Mouse (Mus musculus) forebrain, embryonic 15.5 days (tissue): ENCODE results near the gene Usp43. TPM values are rescaled to one million over a fixed set of nuclear protein-coding genes. Genes with fewer than 3 reads are reported as not detected.

Experiments used
- ATAC-seq: fragments of 200-750 bp; cut with Nextera tagmentation; replicated peaks from 2 replicates; pipeline ENCODE4 v1.8.0; 2017; ENCODE audit warnings: mild to moderate bottlenecking, moderate TSS enrichment, moderate library complexity
- H3K27ac ChIP-seq: fragments of 300-500 bp; sonication (generic); replicated peaks from 2 replicates; pipeline ENCODE4 v1.5.1; 2015; ENCODE audit warnings: mild to moderate bottlenecking, inconsistent platforms
- H3K27me3 ChIP-seq: fragments of 300-500 bp; sonication (generic); 2 replicates; pipeline ENCODE4 v1.6.1; 2015; ENCODE audit warnings: inconsistent platforms
- H3K36me3 ChIP-seq: fragments of 300-500 bp; sonication (generic); 2 replicates; pipeline ENCODE4 v1.6.1; 2015; ENCODE audit warnings: mild to moderate bottlenecking, inconsistent platforms
- H3K4me1 ChIP-seq: fragments of 300-500 bp; sonication (generic); 2 replicates; pipeline ENCODE4 v1.6.1; 2015; ENCODE audit warnings: inconsistent platforms
- H3K4me2 ChIP-seq: fragments of 300-500 bp; sonication (generic); replicated peaks from 2 replicates; pipeline ENCODE4 v1.6.1; 2015; ENCODE audit warnings: mild to moderate bottlenecking, inconsistent platforms
- H3K4me3 ChIP-seq: fragments of 300-500 bp; sonication (generic); 2 replicates; pipeline ENCODE4 v1.5.1; 2015; ENCODE audit warnings: mild to moderate bottlenecking, inconsistent platforms
- H3K9ac ChIP-seq: fragments of 300-500 bp; sonication (generic); replicated peaks from 2 replicates; pipeline ENCODE4 v1.6.1; 2015; ENCODE audit warnings: mild to moderate bottlenecking, inconsistent platforms
- H3K9me3 ChIP-seq: fragments of 300-500 bp; sonication (generic); 2 replicates; pipeline ENCODE4 v1.6.1; 2016; ENCODE audit warnings: inconsistent platforms
- WGBS: fragments of 180-500 bp; shearing (Covaris S2); methylation state at CpG from one replicate; pipeline ENCODE4 v1.1.7; 2015; ENCODE audit warnings: mixed read lengths; 5-methylcytosine and 5-hydroxymethylcytosine counted together
- polyA plus RNA-seq: library from polyadenylated mRNA; unstranded; fragments of >200 nt; fragmentation: Nextera tagmentation; extraction: Ambion mirVana; gene quantifications from 2 replicates; pipeline ENCODE4 v1.2.1, GENCODE M21; 2015

The Usp43 gene
- 1.8 and 2.3 TPM in 2 replicates for polyA plus RNA-seq

DNA sequence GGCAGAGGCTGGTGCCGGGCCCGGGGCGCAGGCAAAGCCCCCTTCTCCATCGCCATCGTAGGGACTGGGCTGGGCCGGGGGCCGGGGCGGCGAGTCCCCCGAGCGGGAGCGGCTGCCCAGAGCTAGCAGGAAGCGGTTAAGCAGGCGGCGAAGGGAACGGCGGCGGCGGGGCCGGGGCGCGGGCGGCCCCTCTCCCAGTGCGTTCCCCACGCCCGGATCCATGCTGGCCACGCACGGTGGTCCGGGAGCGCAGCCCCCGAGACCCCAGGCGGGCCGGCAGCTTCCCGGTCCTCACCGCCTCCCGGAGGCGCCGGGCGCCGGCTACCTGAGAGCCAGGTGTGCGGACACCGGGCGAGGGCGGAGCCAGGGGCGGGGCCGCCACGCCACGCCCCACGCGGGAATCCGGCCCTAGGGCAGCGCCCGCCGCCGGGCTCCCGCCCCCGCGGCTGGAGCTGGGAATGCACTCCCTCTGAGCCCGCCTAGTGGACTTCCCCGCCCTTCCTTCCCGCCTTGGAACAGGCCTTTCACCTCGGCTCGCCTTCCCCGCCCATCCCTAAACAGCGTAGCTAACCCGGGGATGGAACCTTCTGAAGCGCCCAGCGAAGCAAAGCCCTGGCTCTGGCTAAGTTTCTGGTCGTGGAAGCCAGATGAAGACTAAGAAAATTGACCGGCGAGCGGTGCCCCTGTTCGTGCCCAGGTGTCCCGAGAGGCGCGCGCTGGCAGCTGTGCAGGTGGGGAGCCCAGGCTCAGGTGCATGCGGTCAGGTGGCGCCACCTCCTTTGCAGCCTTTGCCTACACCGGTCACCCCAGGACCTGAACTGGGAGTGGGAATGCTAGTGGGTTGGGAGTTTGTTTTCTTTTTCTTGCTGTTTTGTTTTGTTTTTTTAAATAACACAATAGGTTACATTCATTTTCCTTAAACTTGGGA is at the start of gene Usp43:
Gene Usp43 (minus strand): TSS at position 327 of the 928 bp plus-strand sequence.
- H3K36me3 ChIP-seq, result no peaks in the 10 kb centered on the region
- peak within 1 kb of the TSS; percentile 100 for H3K4me2 ChIP-seq
- no peak within 1 kb of the TSS for H3K27ac ChIP-seq
- peaks cover 13% of the 10 kb centered on the region; the same call in 1 of the 2 replicates for H3K27me3 ChIP-seq
- WGBS, result 1% methylated on average over 71 of the region's 80 CpGs
- peak within 1 kb of the TSS; percentile 53 for H3K9ac ChIP-seq
- peaks cover 18% of the 10 kb centered on the region for H3K4me1 ChIP-seq
- peak; percentile 78; the same call in 1 of the 2 replicates for ATAC-seq
- H3K4me3 ChIP-seq, result peak within 1 kb of the TSS; percentile 68
- no peaks in the 10 kb centered on the region for H3K9me3 ChIP-seq

DNA sequence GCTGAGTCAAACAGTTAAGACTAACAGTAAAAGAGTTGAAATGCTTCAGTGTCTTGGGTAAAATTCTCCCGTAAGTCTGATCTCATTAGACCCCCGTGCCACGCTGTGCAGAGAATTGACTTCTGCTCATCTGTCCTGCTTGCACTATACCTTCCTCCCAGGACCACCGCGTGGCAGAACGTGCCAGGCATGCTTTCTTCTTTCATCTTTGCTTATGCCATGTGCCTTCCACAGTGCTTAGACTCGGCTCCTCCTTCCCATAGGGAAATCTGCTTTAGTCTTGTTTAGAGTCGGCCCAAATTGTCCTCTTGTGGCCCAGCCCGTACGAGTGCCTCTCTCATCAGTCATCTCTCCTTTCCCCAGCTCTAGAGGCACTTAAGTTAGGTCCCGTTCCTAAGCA is 45.9 kb upstream of the Usp43 start:
- Histone ChIP-seq H3K9ac (no peak overlapping the region), H3K36me3 (peaks cover 3% of the 10 kb centered on the region; the same call in 1 of the 2 replicates), H3K4me3 (no peak overlapping the region), H3K4me1 (peaks cover 23% of the 10 kb centered on the region), H3K4me2 (no peak overlapping the region), H3K27me3 (no peaks in the 10 kb centered on the region), H3K9me3 (no peaks in the 10 kb centered on the region), H3K27ac (no peak overlapping the region)
- ATAC-seq, result no peak
- WGBS, result 70% methylated on average over 11 of the region's 11 CpGs

DNA sequence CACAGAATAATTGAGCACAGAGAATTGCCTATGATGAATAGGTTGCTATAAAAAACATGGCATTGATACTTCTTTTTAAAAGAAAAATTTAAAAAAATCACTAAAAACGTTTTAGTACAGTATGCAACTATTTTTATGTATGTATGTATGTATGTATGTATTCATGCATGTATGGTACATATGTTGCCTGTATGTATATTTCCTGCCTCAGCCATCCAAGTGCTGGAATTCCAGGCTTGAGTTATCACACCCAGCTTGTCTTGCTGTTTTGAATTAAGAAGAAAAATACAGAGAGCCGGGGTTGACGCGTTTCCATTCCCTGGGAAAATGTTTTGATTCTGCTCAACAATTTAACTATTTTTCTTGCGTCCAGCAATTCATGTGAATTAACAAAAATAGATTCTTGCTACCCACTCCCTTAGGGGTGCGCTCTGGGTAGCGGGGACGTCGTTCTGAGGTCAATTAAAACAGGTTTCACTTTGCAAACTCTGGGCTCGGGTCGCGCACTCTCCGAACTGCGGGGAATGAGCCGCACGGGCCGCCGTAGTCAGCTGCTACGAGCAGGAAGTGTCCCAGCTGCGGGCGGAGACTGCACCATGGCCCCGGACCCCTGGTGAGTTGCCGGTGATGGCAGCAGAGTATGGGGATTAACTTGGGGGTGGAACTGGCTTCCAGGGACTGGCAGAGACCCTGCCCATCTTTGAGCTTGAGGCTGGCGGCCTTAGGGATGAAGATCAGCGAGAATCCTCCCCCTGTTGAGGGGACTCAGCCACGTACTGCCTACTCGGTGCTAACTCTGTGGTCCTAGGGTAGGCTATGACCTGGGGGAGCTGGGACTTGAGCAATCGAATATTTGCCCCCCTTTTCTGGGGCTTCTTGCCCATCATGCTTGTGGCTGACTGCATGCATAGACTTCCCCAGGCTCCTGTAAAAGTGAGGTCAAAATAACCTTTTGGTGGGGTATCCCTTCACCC is 44.2 kb upstream of the Usp43 start, which contains the start of gene Stx8:
Gene Stx8 (plus strand): TSS at position 289 of the 974 bp plus-strand sequence.
- H3K36me3 ChIP-seq, result 0 out of 2 replicates have a peak, but pooled peaks cover 3% of the 10 kb centered on the region
- under 1% methylated on average over 28 of the region's 28 CpGs for WGBS
- H3K27me3 ChIP-seq, result no peaks in the 10 kb centered on the region
- ATAC-seq, result peak; percentile 85
- peak within 1 kb of the TSS; percentile 91 for H3K4me2 ChIP-seq
- H3K27ac ChIP-seq, result no peak within 1 kb of the TSS
- peak within 1 kb of the TSS; percentile 88 for H3K9ac ChIP-seq
- H3K4me3 ChIP-seq, result peak within 1 kb of the TSS; percentile 95
- H3K9me3 ChIP-seq, result no peaks in the 10 kb centered on the region
- H3K4me1 ChIP-seq, result peaks cover 23% of the 10 kb centered on the region

DNA sequence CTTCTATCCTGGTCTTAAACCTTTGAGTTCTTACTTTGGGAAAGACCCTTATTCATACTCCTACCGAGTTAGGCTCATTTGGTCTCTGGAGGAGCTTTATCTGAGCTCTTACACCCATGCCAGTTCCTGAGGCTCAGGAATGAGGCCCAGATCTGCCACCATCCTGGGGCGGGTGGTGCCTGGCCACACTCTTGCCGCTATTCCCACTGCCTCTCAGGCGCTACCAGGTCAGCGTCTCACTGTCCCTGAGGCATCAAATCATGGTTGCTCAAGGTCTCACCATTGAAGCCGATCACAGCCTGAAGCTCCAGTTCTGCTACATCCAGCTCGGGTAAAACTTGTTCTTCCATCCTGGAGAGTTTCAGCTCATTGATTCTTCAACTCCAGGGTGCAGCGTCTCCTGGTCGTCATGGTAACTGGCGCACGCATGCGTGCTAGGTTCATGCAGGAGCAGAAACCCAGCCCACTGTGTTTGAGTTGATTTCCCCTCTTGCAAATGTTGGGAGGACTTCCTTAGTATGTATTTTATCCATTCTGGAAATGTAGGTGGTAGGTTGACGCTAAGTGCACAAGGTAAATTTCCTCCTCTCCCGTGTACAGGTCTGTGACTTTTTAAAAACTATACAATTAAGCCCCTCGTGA is 43.4 kb upstream of the Usp43 start, which contains the start of gene Cfap52:
Gene Cfap52 (minus strand): TSS at position 410 of the 642 bp plus-strand sequence.
- H3K4me2 ChIP-seq, result peak within 1 kb of the TSS; percentile 91
- ATAC-seq, result peak; percentile 83
- H3K36me3 ChIP-seq, result 0 out of 2 replicates have a peak, but pooled peaks cover 3% of the 10 kb centered on the region
- peak within 1 kb of the TSS; percentile 88 for H3K9ac ChIP-seq
- H3K9me3 ChIP-seq, result no peaks in the 10 kb centered on the region
- H3K27ac ChIP-seq, result no peak within 1 kb of the TSS
- peak within 1 kb of the TSS; percentile 95 for H3K4me3 ChIP-seq
- 6% methylated on average over 15 of the region's 15 CpGs for WGBS
- peaks cover 23% of the 10 kb centered on the region for H3K4me1 ChIP-seq
- no peaks in the 10 kb centered on the region for H3K27me3 ChIP-seq

DNA sequence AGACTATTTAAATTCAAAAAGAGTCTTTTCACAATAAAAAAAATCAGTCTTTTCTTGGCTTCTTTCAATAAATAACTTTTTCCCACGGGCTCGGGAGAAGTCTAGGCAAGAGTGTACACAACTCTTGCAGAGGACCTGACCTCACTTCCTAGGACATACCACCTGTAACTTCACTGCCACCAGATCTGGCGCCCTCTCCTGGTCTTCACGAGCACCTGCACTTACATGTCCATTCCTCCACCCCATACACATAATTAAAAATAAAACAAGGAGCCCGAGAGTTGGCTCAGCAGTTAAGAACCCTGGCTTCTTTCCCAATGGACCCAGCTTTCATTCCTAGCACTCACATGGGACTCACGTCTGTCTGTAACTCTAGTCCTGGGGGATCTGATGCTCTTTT is 42.2 kb upstream of the Usp43 start:
- Histone ChIP-seq H3K4me1 (peaks cover 23% of the 10 kb centered on the region), H3K9ac (no peak overlapping the region), H3K36me3 (no peaks in the 10 kb centered on the region), H3K9me3 (no peaks in the 10 kb centered on the region), H3K27ac (no peak overlapping the region), H3K27me3 (no peaks in the 10 kb centered on the region), H3K4me3 (no peak overlapping the region), H3K4me2 (no peak overlapping the region)
- no peak for ATAC-seq
- WGBS, result 73% methylated on average over 6 of the region's 6 CpGs

DNA sequence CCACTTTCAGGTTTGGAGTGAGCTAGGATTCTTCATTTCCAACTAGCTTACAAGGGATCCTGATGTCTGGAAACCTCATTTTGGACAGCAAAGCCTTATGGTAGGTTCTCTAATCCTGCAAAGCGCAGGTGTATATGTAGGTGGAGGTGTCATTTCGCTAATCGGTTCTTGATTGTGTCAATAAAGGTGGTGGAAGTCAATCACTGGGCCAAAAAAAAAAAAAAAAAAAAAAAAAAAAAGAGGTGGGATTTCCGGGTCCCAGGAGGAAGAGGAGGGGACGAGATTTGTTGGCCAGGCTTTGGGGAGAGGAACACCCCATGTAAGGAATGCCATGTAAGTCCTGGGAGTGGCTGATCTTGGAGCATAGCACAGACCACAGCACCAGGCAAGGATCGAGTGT is 32.5 kb upstream of the Usp43 start:
- no peaks in the 10 kb centered on the region for H3K27me3 ChIP-seq
- WGBS, result 85% methylated on average over 6 of the region's 6 CpGs
- no peak for ATAC-seq
- H3K9me3 ChIP-seq, result no peaks in the 10 kb centered on the region
- no peaks in the 10 kb centered on the region for H3K4me1 ChIP-seq
- no peak overlapping the region for H3K4me2 ChIP-seq
- no peak overlapping the region for H3K9ac ChIP-seq
- no peak overlapping the region for H3K4me3 ChIP-seq
- H3K36me3 ChIP-seq, result no peaks in the 10 kb centered on the region
- no peak overlapping the region for H3K27ac ChIP-seq

DNA sequence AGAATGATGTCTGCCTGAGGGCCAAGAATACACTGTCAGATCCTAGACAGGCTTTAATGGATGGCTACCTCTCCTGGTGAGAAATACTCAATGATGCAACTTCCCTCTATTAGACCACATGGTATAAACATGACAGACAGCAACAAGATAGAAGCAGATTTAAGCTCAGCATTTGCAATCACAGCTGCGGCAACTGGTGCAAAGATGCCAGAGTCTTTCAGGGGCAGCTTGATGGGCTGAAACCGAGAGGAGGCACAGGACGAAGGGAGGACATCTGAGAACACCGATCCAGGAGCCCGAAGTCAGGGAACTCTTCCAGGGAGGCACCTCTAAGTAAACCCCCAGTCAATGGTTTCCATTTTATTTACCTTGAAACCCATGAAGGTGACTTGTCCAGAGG is 31.7 kb upstream of the Usp43 start:
- H3K9ac ChIP-seq, result no peak overlapping the region
- 85% methylated on average over 5 of the region's 5 CpGs for WGBS
- no peak overlapping the region for H3K27ac ChIP-seq
- no peaks in the 10 kb centered on the region for H3K9me3 ChIP-seq
- no peaks in the 10 kb centered on the region for H3K27me3 ChIP-seq
- H3K36me3 ChIP-seq, result no peaks in the 10 kb centered on the region
- no peaks in the 10 kb centered on the region for H3K4me1 ChIP-seq
- H3K4me3 ChIP-seq, result no peak overlapping the region
- no peak overlapping the region for H3K4me2 ChIP-seq
- ATAC-seq, result no peak

DNA sequence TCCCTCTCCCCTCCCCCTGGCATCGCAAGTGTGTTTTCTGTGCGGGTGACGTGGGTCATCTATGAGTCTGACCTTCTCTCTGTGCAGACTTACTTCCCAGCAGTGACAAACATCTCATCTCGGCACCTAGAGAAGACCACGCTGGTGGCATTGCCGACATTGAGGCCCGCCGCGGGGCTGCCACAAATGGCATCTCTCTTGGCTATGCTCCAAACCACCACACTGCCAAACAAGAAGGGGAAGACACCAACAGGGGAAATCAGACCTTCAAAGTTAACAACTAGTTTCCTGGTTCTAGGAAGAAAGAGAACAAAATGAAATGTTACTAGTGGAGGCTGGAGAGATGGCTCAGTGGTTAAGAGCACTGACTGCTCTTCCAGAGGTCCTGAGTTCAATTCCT is 27.5 kb upstream of the Usp43 start:
- Histone ChIP-seq H3K4me2 (no peak overlapping the region), H3K9ac (no peak overlapping the region), H3K27ac (no peak overlapping the region), H3K9me3 (no peaks in the 10 kb centered on the region), H3K4me1 (no peaks in the 10 kb centered on the region), H3K4me3 (no peak overlapping the region), H3K27me3 (no peaks in the 10 kb centered on the region), H3K36me3 (no peaks in the 10 kb centered on the region)
- WGBS, result 83% methylated on average over 9 of the region's 9 CpGs
- ATAC-seq, result no peak

DNA sequence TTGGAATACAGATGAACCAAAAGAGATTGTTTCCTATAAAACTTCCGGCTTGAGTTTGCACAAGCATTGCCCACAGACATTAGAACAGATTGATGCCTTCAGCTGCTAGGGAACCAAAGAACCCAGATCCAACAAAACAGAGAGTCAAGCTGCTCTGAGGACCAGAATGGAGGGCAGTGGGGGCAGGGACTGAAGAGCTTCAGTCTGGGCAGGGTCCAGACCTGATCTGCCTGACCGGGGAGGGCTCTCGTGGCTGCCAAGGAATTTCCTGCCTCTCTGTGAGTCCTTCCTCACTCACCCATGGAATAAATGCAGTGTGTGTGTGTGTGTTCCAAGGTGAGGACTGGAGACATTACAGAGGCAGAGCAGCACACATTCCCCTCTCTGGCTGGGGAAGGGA is 26.3 kb upstream of the Usp43 start:
- Histone ChIP-seq H3K27ac (no peak overlapping the region), H3K27me3 (no peaks in the 10 kb centered on the region), H3K4me3 (no peak overlapping the region), H3K4me2 (no peak overlapping the region), H3K9me3 (no peaks in the 10 kb centered on the region), H3K4me1 (no peaks in the 10 kb centered on the region), H3K9ac (no peak overlapping the region), H3K36me3 (no peaks in the 10 kb centered on the region)
- 70% methylated on average over 3 of the region's 3 CpGs for WGBS
- ATAC-seq, result no peak

DNA sequence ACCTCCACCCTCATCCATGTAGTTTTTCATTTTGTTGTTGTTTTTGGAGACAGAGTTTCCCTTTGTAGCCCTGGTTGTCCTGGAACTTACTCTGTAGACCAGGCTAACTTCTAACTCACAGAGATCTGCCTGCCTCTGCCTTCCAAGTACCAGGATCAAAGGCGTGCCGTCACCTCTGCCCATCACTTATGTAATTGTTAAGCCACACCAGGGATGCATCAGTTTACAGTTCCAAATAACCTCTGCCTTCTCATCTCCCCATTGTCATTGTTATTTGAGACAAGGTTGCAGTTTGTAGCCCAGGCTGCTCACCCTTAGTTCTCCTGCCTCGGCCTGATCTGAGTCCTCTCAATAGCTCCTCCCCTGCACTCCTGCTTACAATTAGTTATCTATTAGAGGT is 10.2 kb upstream of the Usp43 start:
- Histone ChIP-seq H3K27ac (no peak overlapping the region), H3K4me3 (no peak overlapping the region), H3K36me3 (no peaks in the 10 kb centered on the region), H3K9me3 (no peaks in the 10 kb centered on the region), H3K9ac (no peak overlapping the region), H3K27me3 (no peaks in the 10 kb centered on the region), H3K4me2 (no peak overlapping the region), H3K4me1 (no peaks in the 10 kb centered on the region)
- 95% methylated on average over 3 of the region's 3 CpGs for WGBS
- ATAC-seq, result no peak

DNA sequence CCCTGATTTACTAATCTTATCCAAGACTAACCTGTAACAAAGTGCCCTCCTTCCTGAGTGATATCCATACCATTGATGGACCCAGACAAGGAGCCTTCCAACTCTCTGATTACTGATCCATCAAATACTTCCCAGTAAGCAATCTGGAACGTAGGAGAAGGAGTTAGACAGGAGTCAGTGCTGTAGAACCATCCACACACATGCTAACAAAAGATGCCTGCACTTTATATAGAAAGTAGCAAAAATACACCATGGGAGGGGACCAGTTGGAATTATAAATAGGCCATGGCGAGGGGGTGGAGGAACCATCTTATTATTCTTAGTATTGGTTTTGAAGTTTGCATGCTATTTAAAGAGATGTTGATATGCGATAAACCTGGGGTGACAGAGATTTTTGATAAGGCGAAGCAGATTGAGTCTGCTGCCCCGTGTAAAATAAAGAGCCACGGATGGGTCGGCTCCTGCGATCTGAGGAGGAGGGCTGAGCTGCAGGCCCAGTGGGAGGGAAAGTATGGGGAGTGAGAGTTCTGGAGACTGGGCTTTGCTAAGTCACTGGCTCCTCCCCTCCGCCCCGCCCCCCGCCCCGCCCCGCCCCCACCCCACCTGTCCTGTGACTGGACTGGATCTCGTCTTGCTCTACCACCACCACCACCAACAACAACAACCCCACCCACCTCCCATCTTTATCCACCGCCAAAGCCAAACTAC is 4.5 kb upstream of the Usp43 start:
- Histone ChIP-seq H3K4me2 (no peak overlapping the region), H3K36me3 (no peaks in the 10 kb centered on the region), H3K27me3 (no peaks in the 10 kb centered on the region; the same call in 1 of the 2 replicates), H3K9ac (no peak overlapping the region), H3K27ac (no peak overlapping the region), H3K9me3 (no peaks in the 10 kb centered on the region), H3K4me1 (peaks cover 14% of the 10 kb centered on the region), H3K4me3 (no peak overlapping the region)
- ATAC-seq, result no peak
- WGBS, result 15% methylated on average over 15 of the region's 15 CpGs
